In genomic region chr1:34061078-34061477, GRCm38 (mm10) we compare ENCODE assay signal across 8 mouse cellular contexts.
DNase-seq lines count a peak whose midpoint lies in the region; ATAC-seq and TF ChIP-seq lines count a peak whose summit lies in the region.

No protein-coding gene starts in this region.

- no peak for ATAC-seq in heart, embryonic 11.5 days (replicated peaks; ENCODE audit: insufficient number of reproducible peaks, low FRiP score, low TSS enrichment)
- peak; percentile 79 for ATAC-seq in kidney, embryonic 14.5 days (ENCODE audit: low FRiP score, low TSS enrichment)
- peak; percentile 39; the same call in 1 of the 2 replicates for ATAC-seq in limb, embryonic 14.5 days (ENCODE audit: low FRiP score, low read depth)
- ATAC-seq in stomach, embryonic 16.5 days (ENCODE audit: insufficient read depth, low FRiP score) = peak; percentile 88

- H3K4me3 ChIP-seq in heart, embryonic 11.5 days (ENCODE audit: low read depth, low read length) = no peak overlapping the region
- no peak overlapping the region for H3K4me3 ChIP-seq in kidney, embryonic 14.5 days (ENCODE audit: low read length)
- no peak overlapping the region for H3K4me3 ChIP-seq in limb, embryonic 14.5 days (replicated peaks; ENCODE audit: low read length)
- no peak overlapping the region for H3K4me3 ChIP-seq in stomach, embryonic 16.5 days (replicated peaks; ENCODE audit: low read length)

- DNase-seq in 416B (ENCODE audit: low read depth) = peak; percentile 25
- DNase-seq in adrenal gland, adult 2 months = peak; percentile 79
- DNase-seq in embryo, embryonic 9.5 days (ENCODE audit: extremely low spot score) = peak; percentile 62
- peak; percentile 48 for DNase-seq in limb, embryonic 14.5 days (ENCODE audit: low spot score)
- peak; percentile 18 for DNase-seq in naive thymus-derived CD4-positive, alpha-beta T cell, adult 2 months (ENCODE audit: low read depth)

- H3K27ac ChIP-seq in heart, embryonic 11.5 days (ENCODE audit: low read depth, low read length) = no peak overlapping the region
- H3K27ac ChIP-seq in kidney, embryonic 14.5 days (ENCODE audit: low read depth, low read length) = no peak overlapping the region
- H3K27ac ChIP-seq in limb, embryonic 14.5 days (replicated peaks; ENCODE audit: low read depth, low read length) = no peak overlapping the region
- no peak overlapping the region for H3K27ac ChIP-seq in stomach, embryonic 16.5 days (ENCODE audit: low read length)

- WGBS in heart, embryonic 11.5 days (ENCODE audit: insufficient replicate concordance) = 19% methylated on average over 4 of the region's 4 CpGs
- 29% methylated on average over 4 of the region's 4 CpGs for WGBS in kidney, embryonic 14.5 days
- 14% methylated on average over 4 of the region's 4 CpGs for WGBS in limb, embryonic 14.5 days
- 12% methylated on average over 4 of the region's 4 CpGs for WGBS in stomach, embryonic 16.5 days

- no peak for TF ChIP-seq POLR2A in limb, embryonic 14.5 days (IDR thresholded peaks at IDR 0.05; ENCODE audit: borderline replicate concordance, extremely low read depth, insufficient read depth, insufficient read length)

- H3K4me1 ChIP-seq in heart, embryonic 11.5 days (ENCODE audit: control insufficient read depth, insufficient read depth, low read length) = peaks cover 9% of the 10 kb centered on the region
- H3K4me1 ChIP-seq in kidney, embryonic 14.5 days (ENCODE audit: control insufficient read depth, insufficient read depth, low read length) = peaks cover 8% of the 10 kb centered on the region; the same call in 1 of the 2 replicates
- peaks cover 14% of the 10 kb centered on the region for H3K4me1 ChIP-seq in limb, embryonic 14.5 days (ENCODE audit: control insufficient read depth, insufficient read depth, low read length)
- peaks cover 12% of the 10 kb centered on the region; the same call in 1 of the 2 replicates for H3K4me1 ChIP-seq in stomach, embryonic 16.5 days (ENCODE audit: control insufficient read depth, insufficient read depth, low read length)

- no peaks in the 10 kb centered on the region for H3K36me3 ChIP-seq in heart, embryonic 11.5 days (ENCODE audit: control insufficient read depth, insufficient read depth, low read length)
- H3K36me3 ChIP-seq in kidney, embryonic 14.5 days (ENCODE audit: control insufficient read depth, insufficient read depth, low read length) = no peaks in the 10 kb centered on the region
- no peaks in the 10 kb centered on the region for H3K36me3 ChIP-seq in limb, embryonic 14.5 days (ENCODE audit: control insufficient read depth, insufficient read depth, low read length)
- H3K36me3 ChIP-seq in stomach, embryonic 16.5 days (ENCODE audit: control insufficient read depth, insufficient read depth, low read length) = no peaks in the 10 kb centered on the region

- H3K9me3 ChIP-seq in heart, embryonic 11.5 days (replicated peaks; ENCODE audit: control insufficient read depth, low read length) = no peaks in the 10 kb centered on the region
- no peaks in the 10 kb centered on the region for H3K9me3 ChIP-seq in kidney, embryonic 14.5 days (ENCODE audit: control insufficient read depth, low read length)
- no peaks in the 10 kb centered on the region for H3K9me3 ChIP-seq in limb, embryonic 14.5 days (ENCODE audit: control insufficient read depth, low read length)
- no peaks in the 10 kb centered on the region for H3K9me3 ChIP-seq in stomach, embryonic 16.5 days (replicated peaks; ENCODE audit: control insufficient read depth, low read length)

- peak overlapping the region; percentile 24 for H3K4me2 ChIP-seq in heart, embryonic 11.5 days
- H3K4me2 ChIP-seq in kidney, embryonic 14.5 days (replicated peaks; ENCODE audit: low read depth, low read length) = no peak overlapping the region
- H3K4me2 ChIP-seq in limb, embryonic 14.5 days (replicated peaks; ENCODE audit: low read depth, low read length, severe bottlenecking) = no peak overlapping the region
- H3K4me2 ChIP-seq in stomach, embryonic 16.5 days (ENCODE audit: low read depth, low read length) = no peak overlapping the region

- H3K9ac ChIP-seq in heart, embryonic 11.5 days (ENCODE audit: low read depth, low read length) = no peak overlapping the region
- no peak overlapping the region for H3K9ac ChIP-seq in kidney, embryonic 14.5 days (ENCODE audit: low read depth, low read length)
- H3K9ac ChIP-seq in limb, embryonic 14.5 days (ENCODE audit: low read depth, low read length, severe bottlenecking) = no peak overlapping the region
- no peak overlapping the region for H3K9ac ChIP-seq in stomach, embryonic 16.5 days (ENCODE audit: low read length)

- no peaks in the 10 kb centered on the region for H3K27me3 ChIP-seq in heart, embryonic 11.5 days (ENCODE audit: control insufficient read depth, insufficient read depth, low read length)
- H3K27me3 ChIP-seq in kidney, embryonic 14.5 days (ENCODE audit: control insufficient read depth, insufficient read depth, low read length) = no peaks in the 10 kb centered on the region
- no peaks in the 10 kb centered on the region for H3K27me3 ChIP-seq in limb, embryonic 14.5 days (ENCODE audit: control insufficient read depth, insufficient read depth, low read length)
- no peaks in the 10 kb centered on the region for H3K27me3 ChIP-seq in stomach, embryonic 16.5 days (ENCODE audit: control insufficient read depth, insufficient read depth, low read length)

Comparison
In these comparisons a context has a peak if more than half of its experiments do, and no peak if none do; other contexts are left out.
1. DNase-seq: peak in every context shown above with its lines; median percentile 79 in adrenal gland, adult 2 months; 62 in embryo, embryonic 9.5 days; 48 in limb, embryonic 14.5 days; 25 in 416B; 18 in naive thymus-derived CD4-positive, alpha-beta T cell, adult 2 months.